Mouse (Mus musculus): ENCODE data around the gene Tmem237. TPM values are rescaled to one million over a fixed set of nuclear protein-coding genes. Genes with fewer than 3 reads are reported as not detected.

The Tmem237 gene
- total and polyA plus RNA-seq, 2 experiments from 2014 or later: 6.6 to 7.6 TPM

DNA sequence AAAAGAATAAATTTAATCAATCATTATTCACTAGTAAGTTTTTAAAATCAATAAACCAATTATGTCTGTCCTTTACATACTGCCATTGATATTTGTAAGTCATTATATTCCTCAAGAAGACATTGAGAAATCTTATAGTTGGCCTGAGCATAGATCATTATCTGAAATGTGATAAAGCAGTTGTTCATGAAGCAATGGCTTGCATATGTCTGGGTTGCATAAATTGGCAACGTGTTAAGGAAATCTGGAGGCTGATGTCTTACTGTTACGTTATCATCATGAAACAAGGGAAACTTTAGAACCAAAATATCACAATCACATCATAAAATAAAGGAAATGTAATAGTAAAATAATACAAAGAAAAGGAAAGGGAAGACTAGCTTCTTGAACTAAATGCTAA, 68.9 kb downstream of the Tmem237 start:
- ATAC-seq (ENCODE audit: insufficient read depth, low read depth): no peak
- Histone ChIP-seq H3K27me3 (ENCODE audit: control insufficient read depth, insufficient read depth, low read length) (no peaks in the 10 kb centered on the region), H3K27ac (ENCODE audit: low read depth) (no peak overlapping the region), H3K9ac (replicated peaks; ENCODE audit: low read depth, low read length) (no peak overlapping the region), H3K4me1 (ENCODE audit: control insufficient read depth, insufficient read depth) (no peaks in the 10 kb centered on the region), H3K4me3 (ENCODE audit: low read depth, low read length) (no peak overlapping the region), H3K4me2 (ENCODE audit: low read depth, low read length) (no peak overlapping the region), H3K9me3 (replicated peaks; ENCODE audit: control insufficient read depth, low read length) (no peaks in the 10 kb centered on the region), H3K36me3 (replicated peaks; ENCODE audit: control insufficient read depth, insufficient read depth, low read length) (no peaks in the 10 kb centered on the region)
- TF ChIP-seq CTCF (IDR thresholded peaks at IDR 0.05; ENCODE audit: low read depth) (no peak), EP300 (IDR thresholded peaks at IDR 0.05; ENCODE audit: low read depth) (no peak)
- WGBS: 65% methylated on average over 2 of the region's 2 CpGs
- no peak for DNase-seq (ENCODE audit: low spot score)

Other genes starting within 250 kb of the Tmem237 start
- gene Trak2, start 147.0 kb downstream of the Tmem237 start, total RNA-seq (2014; rRNA removed; ENCODE audit: low replicate concordance): 87.2 and 117 TPM in 2 replicates
- 26.9 and 32.7 TPM in 2 replicates for gene Trak2, start 147.0 kb downstream of the Tmem237 start, polyA plus RNA-seq (2015; fragmentation: Nextera tagmentation; extraction: Ambion mirVana)
- 9.7 and 22.7 TPM in 2 replicates for gene Stradb, start 146.9 kb downstream of the Tmem237 start, total RNA-seq (2014; rRNA removed; ENCODE audit: low replicate concordance)
- gene Stradb, start 146.9 kb downstream of the Tmem237 start, polyA plus RNA-seq (2015; fragmentation: Nextera tagmentation; extraction: Ambion mirVana): 25.1 and 27.4 TPM in 2 replicates
- gene C2cd6, start 25.5 kb downstream of the Tmem237 start, total RNA-seq (2014; rRNA removed; ENCODE audit: low replicate concordance): not detected in 2 replicates
- not detected in 2 replicates for gene C2cd6, start 25.5 kb downstream of the Tmem237 start, polyA plus RNA-seq (2015; fragmentation: Nextera tagmentation; extraction: Ambion mirVana)
- not detected in 2 replicates for gene Mpp4, start 43.0 kb upstream of the Tmem237 start, total RNA-seq (2014; rRNA removed; ENCODE audit: low replicate concordance)
- gene Mpp4, start 43.0 kb upstream of the Tmem237 start, polyA plus RNA-seq (2015; fragmentation: Nextera tagmentation; extraction: Ambion mirVana): 0.05 TPM in 1 of 2 replicates, not detected in the other
- 9.7 and 20.2 TPM in 2 replicates for gene Als2, start 116.8 kb upstream of the Tmem237 start, total RNA-seq (2014; rRNA removed; ENCODE audit: low replicate concordance)
- gene Als2, start 116.8 kb upstream of the Tmem237 start, polyA plus RNA-seq (2015; fragmentation: Nextera tagmentation; extraction: Ambion mirVana): 2.7 and 2.9 TPM in 2 replicates
- 1.0 TPM in 1 of 2 replicates, not detected in the other for gene Cdk15, start 136.5 kb upstream of the Tmem237 start, total RNA-seq (2014; rRNA removed; ENCODE audit: low replicate concordance)
- gene Cdk15, start 136.5 kb upstream of the Tmem237 start, polyA plus RNA-seq (2015; fragmentation: Nextera tagmentation; extraction: Ambion mirVana): 0.14 TPM in 1 of 2 replicates, not detected in the other

All from heart, postnatal 0 days (tissue).